Mouse (Mus musculus) neutrophil, adult 59 days (primary cell): ENCODE results near the gene Noxo1. TPM values are rescaled to one million over a fixed set of nuclear protein-coding genes. Genes with fewer than 3 reads are reported as not detected.

Experiments used
- total RNA-seq, 2 experiments: library from RNA; stranded (reverse); gene quantifications; 1 replicate in 1 of 2; 2 replicates in 1 of 2; pipeline ENCODE4 v1.2.4; 2023

Noxo1 gene
- 1 to 10 TPM; 1.2 to 1.5 TPM for total RNA-seq

DNA sequence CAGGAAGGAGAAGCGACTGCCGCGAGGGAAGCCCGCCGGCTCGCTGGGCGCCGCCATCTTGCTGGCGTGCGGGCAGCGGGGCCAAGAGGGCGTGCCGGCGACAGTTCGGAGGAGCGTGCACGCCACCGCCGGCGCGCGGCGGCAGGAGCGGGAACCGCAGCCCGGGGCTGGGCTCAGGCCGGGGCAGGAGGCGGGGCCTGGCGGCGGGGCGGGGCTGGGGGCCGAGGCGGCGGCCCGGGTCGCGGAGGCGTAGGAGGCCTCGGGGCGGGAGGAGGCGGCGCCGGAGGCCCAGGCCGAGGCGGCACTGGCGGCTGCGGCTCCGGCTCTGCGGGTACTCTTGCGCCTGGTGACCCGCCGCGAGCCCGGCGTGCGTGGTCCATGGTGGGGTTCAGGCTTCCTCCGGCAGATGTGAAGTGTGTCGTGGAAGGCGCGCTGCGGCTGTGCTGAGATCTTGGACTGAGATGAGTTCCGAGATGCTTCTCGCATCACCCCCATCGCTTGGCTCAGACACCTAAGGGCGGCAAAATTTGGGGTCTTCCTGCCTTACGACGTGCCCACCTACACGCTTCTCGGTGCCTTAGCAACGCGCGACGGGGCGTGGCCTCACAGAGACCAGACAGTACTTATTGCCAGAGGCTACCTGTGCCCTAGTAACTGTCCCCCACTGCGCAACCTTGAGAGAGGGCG, at the start of gene Noxo1, which contains the start of gene Gfer:
TSS of gene Noxo1 (plus strand) at position 224 of the 687 bp plus-strand sequence.
TSS of gene Gfer (minus strand) at position 146 of the 687 bp plus-strand sequence.

DNA sequence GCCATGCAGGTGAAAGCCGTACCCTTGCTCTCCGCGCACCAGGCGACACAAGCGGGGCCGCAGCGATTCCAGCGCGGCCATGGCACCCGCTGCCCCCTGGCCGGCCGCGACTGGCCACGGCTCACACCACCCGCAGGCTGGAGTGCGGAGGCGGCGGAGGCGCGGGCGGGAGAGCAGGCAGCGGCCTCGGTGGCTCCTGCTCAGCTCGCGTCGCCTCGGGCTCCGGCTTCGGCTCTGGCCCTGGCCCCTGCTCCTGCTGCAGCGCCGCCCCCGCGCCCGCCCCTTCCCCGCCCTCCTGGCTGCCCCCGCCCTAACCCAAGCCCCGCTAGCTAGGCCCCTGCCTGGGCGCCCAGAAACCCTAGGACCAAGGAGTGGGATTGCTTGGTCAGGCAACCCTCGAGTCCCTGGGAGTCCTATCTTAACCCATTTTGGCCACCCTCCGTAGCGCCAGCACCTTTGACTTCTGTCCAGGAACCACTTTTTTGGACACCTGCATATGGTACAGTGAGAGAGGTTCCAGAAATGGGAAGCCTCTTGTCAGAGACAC, 45.9 kb upstream of the Noxo1 start, which contains the start of gene Slc9a3r2:
TSS of gene Slc9a3r2 (minus strand) at position 258 of the 547 bp plus-strand sequence.

DNA sequence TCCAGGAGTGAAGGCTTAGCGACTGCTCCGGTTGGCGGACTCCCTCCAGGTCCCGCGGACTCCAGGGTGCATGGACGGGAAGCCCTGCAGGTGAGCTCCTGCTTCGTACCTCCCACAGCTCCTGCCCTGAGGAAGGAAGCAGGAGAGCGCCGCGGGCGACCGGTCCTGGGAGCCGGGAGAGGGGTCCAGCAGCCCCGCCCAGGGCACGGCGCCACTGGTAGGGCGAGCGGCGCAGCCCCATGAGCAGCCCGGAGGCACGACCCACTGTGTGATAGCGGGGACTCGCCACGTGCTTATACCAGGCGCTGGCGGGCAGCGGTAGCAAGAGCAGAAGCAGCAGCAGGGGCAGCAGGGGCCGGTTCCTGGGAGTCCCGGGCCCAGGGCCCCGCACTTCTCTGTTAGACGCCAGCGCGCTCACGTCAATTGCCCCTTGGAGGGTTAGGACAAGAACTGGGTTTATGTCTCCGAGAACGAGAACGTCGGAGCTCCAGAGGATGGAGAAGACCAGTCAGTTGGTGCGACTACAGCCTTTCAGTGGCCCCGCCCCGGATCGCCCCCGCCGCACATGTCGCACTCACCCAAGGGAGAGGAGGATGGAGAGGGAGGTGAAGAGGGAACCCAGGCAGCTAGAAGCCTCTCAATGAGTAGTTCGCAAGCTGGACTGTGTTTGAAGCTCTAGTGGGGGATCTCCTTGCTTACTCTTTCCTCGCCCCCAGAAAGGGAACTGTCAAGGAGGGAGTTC, 37.8 kb upstream of the Noxo1 start, which contains the start of gene Npw:
TSS of gene Npw (minus strand) at position 441 of the 742 bp plus-strand sequence.

DNA sequence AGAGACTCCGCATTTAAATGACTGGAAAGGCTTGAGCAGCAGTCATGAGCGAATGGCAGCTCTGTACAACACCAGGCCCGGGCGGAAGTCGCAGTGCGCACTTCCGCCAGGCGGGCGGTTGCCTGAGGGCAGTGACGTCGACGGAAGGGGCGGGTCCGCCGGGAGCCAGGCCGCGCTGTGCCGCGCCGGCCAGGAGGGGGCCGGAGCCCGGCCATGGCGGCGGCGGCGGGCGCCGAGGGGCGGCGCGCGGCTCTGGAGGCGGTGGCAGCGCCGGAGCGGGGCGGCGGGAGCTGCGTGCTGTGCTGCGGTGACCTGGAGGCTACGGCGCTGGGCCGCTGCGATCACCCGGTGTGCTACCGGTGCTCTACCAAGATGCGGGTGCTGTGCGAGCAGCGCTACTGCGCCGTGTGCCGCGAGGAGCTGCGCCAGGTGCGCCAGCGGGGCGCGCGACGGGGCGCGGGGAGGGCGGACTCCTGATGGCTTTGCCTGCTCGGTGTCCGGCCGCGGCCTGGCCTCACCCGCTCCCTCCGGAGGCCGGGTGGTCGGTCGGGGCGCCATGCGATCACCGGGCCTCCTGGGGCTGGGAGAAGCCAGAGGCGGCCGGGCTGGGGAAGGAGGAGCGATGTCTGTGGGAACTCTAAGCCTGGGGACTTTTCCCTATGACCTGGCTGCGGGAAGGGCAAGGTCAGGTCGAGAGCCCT, 26.3 kb upstream of the Noxo1 start, which contains the start of gene Zfp598:
TSS of gene Zfp598 (plus strand) at position 143 of the 701 bp plus-strand sequence.

DNA sequence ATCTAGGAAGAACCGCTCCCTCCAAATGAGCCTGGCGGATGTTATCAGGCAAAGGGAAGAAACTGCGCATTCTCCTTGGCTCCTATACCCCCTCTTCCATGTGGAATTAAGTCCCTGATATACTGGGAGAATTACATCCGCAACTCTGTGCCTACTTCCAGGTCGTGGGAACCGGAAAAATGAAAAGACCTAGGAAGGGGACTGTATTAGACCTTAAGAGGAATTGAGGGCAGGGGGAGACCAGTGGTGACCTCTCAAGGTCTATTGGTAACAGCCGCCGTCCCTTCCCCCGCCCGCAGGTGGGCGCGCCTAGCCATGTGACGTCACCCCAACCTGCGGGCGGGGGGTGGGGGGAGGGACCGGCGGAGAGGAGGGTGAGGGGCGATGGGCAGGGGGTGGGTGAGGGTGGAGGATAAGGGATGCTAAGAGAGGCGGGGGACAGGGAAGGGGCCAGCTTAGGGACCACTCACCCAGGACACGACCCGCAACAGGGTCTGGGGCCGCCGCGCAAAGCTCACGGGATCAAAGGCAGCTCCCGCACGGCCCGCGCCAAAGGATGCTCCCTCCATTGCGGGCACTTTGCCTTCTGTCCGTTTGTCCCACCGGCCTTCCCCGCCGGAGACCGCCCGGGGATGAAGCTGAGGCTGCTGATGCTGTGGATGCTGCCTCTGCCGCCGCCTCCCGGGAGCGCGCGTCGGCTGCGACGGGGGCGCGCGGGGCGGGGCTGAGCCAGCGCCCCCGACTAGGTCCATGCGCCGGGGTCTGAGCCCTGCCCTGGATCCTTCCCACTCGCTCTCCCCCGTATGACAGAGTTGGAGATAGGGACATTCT, 6.6 kb upstream of the Noxo1 start, which contains the start of gene Syngr3:
TSS of gene Syngr3 (minus strand) at position 705 of the 831 bp plus-strand sequence.

DNA sequence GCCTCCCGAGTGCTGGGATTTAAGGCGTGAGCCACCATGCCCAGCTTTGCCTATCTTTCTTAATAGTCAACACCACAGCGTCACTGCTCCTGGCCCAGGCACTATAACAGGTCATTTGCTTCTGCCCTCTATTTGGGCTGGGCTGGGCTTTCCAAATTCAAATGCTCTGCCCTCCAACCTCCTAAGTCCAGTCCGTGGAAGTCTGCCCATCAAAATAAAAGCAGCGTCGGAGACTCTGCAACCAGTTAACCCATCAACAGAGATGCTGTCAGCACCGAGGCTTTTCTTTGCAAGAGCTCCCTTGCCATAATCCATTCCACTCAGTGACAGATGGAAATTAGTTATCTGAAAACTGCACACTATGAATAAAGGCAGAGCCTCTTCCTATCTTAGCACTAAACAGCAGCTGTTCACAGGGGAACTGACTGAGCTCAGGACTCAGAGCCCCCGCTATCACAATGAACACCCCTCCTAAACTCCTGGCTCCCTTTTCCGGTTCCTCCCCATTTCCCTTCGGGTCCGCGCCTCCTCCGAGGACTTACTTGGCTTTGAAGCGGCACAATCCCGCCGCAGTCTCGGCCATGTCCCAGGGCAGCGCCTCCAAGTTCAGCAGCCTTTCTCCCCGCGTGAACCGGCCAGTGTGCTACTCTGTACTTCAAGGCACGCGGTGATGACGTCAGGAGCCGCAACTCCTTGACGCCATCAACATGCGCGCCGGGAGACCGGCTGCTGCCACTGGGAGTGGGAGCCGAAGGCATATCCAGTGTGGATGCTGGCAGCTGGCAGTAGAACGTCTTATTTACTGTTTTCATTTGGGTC, 11.2 kb downstream of the Noxo1 start, which contains the start of gene Tbl3:
TSS of gene Tbl3 (minus strand) at position 679 of the 819 bp plus-strand sequence.

DNA sequence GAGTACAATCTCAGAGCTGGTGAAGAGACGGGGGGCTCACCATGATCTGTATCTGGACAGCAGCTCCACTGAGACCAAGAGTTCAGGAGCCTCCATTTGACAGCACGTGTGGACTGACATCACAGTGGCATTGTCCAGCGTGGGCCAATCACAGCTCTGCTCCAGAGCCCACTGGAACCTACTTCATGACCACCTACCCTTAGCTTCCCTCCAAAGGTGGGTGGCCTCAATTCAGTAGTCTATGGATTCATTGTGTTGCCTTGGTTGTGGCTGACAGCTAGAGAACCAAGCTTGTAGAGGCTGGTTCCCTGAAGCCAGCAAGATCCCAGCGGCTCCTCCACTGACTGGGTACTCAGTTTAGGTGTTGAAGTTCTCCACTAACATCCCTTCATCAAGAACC, 21.9 kb downstream of the Noxo1 start, which contains the start of the genes Rnf151 and Rps2:
TSS of gene Rnf151 (minus strand) at position 121 of the 400 bp plus-strand sequence.
TSS of gene Rps2 (plus strand) at position 174 of the 400 bp plus-strand sequence.

DNA sequence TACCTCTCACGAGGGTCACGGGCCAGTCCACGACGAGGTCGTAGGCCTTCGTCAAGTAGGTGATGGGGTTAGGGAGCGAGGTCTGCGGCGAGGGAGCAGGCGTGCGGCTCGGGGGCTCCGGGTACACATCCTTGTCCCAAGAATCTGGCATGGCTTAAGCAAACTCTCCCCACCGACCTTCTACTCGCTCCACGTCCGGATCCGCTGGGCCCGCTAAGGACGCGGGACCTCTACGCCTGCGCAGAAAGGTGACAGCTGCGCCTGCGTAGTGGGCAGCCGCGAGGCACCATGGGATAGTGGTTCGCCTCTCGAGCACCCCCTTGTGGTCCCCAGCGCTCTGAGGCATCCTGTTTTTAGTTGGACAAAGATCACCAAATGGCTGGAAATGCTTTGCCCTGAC, 28.1 kb downstream of the Noxo1 start, which contains the start of gene Ndufb10:
TSS of gene Ndufb10 (minus strand) at position 295 of the 400 bp plus-strand sequence.

DNA sequence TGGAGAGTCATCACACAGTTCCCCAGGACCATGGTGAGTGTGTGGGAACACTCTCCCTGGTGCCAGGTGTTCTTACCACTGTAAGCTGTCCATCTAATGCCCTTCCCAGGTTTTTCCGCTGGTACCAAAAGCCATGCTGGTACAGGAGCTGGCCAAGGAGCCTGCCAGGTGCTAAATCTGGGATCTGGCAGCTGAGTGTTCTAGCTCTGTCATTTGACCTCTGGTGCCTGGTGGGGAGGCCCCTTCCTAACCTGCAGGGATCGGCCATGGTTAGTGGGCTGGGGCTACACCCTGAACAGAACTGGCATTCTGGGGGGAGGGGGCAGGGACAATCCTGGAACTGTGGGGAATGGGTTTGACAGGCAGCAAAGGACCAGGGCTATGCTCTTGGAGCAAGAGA, 31.6 kb downstream of the Noxo1 start, which contains the start of gene Rpl3l:
TSS of gene Rpl3l (plus strand) at position 203 of the 400 bp plus-strand sequence.

DNA sequence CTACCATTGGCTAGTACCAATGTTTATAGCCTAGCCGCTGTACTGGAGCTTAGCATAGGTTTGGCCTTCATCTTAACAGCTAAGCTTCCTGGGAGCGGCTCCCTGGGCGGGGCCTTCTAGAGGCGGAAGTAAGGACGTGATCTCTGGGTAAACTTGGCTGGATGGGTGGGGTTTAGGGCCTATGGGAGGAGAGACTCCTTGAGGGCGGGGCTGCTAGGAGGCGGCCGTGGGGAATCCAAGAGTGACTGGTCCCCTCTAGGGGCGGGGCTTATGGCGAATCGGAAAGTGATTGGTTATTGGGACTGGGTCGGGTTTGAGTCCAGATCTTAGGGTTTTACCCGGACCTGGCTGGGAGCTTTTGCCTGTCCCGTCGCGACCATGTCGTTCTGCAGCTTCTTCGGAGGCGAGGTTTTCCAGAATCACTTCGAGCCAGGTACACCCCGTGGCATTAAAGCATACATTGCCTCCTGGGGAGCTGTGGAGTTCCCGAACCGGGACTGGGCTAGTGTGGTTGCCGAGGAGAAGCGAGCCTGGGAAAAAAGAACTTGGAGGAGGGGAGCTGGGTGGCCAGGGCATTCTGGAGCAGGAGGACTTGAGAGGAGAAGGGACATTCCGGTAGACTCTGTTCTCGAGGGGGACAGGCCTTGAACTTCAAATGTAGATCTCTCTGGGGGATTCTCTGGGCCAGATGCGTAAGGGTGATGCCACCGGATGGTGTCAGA, 40.5 kb downstream of the Noxo1 start, which contains the start of gene Msrb1:
TSS of gene Msrb1 (plus strand) at position 313 of the 722 bp plus-strand sequence.

Other genes starting within 250 kb of the Noxo1 start
- gene E4f1, start 225.9 kb upstream of the Noxo1 start, total RNA-seq: 10 to 100 TPM; 31.8 to 42.2 TPM
- 10 to 100 TPM; 24.7 to 26.6 TPM for gene Pgp, start 225.8 kb upstream of the Noxo1 start, total RNA-seq
- gene Bricd5, start 222.3 kb upstream of the Noxo1 start, total RNA-seq: not detected
- gene Mlst8, start 217.2 kb upstream of the Noxo1 start, total RNA-seq: 10 to 100 TPM; 42.8 to 46.1 TPM
- not detected for gene Caskin1, start 207.6 kb upstream of the Noxo1 start, total RNA-seq
- 100 to 1,000 TPM; 132 to 134 TPM for gene Traf7, start 168.3 kb upstream of the Noxo1 start, total RNA-seq
- 1 to 10 TPM in 1 of 2 experiments, under 1 TPM in 1; 0.95 to 1.1 TPM for gene Rab26, start 162.0 kb upstream of the Noxo1 start, total RNA-seq
- 10 to 100 TPM; 16.1 to 22.7 TPM for gene Pkd1, start 146.4 kb upstream of the Noxo1 start, total RNA-seq
- 10 to 100 TPM; 54.4 to 55.6 TPM for gene Tsc2, start 63.6 kb upstream of the Noxo1 start, total RNA-seq
- gene Nthl1, start 63.6 kb upstream of the Noxo1 start, total RNA-seq: 1 to 10 TPM; 1.3 to 2.5 TPM
- gene Slc9a3r2, start 45.9 kb upstream of the Noxo1 start, total RNA-seq: 1 to 10 TPM; 2.1 to 3.1 TPM
- gene Npw, start 37.8 kb upstream of the Noxo1 start, total RNA-seq: not detected
- 10 to 100 TPM; 27.1 to 28.0 TPM for gene Zfp598, start 26.5 kb upstream of the Noxo1 start, total RNA-seq
- gene Syngr3, start 6.3 kb upstream of the Noxo1 start, total RNA-seq: not detected
- 1 to 10 TPM; 7.6 to 9.4 TPM for gene Gfer, start 78 bp upstream of the Noxo1 start, total RNA-seq
- 10 to 100 TPM; 16.4 to 16.5 TPM for gene Tbl3, start 11.4 kb downstream of the Noxo1 start, total RNA-seq
- gene Rnf151, start 21.8 kb downstream of the Noxo1 start, total RNA-seq: not detected
- gene Rps2, start 21.9 kb downstream of the Noxo1 start, total RNA-seq: 100 to 1,000 TPM; 535 to 536 TPM
- 10 to 100 TPM; 65.0 to 72.7 TPM for gene Ndufb10, start 28.2 kb downstream of the Noxo1 start, total RNA-seq
- 1 to 10 TPM; 1.9 to 2.1 TPM for gene Rpl3l, start 31.6 kb downstream of the Noxo1 start, total RNA-seq
- 1,000 to 10,000 TPM; 1,180 to 1,230 TPM for gene Msrb1, start 40.4 kb downstream of the Noxo1 start, total RNA-seq
- not detected for gene Hs3st6, start 56.8 kb downstream of the Noxo1 start, total RNA-seq
- gene Meiob, start 108.1 kb downstream of the Noxo1 start, total RNA-seq: not detected
- 10 to 100 TPM; 46.5 to 47.8 TPM for gene Hagh, start 143.9 kb downstream of the Noxo1 start, total RNA-seq
- 1 to 10 TPM; 3.7 to 4.0 TPM for gene Fahd1, start 154.1 kb downstream of the Noxo1 start, total RNA-seq
- under 1 TPM; 0.18 to 0.75 TPM for gene Igfals, start 169.8 kb downstream of the Noxo1 start, total RNA-seq
- gene Nubp2, start 190.1 kb downstream of the Noxo1 start, total RNA-seq: 10 to 100 TPM; 39.3 to 50.6 TPM
- 10 to 100 TPM; 24.0 to 27.7 TPM for gene Spsb3, start 190.4 kb downstream of the Noxo1 start, total RNA-seq
- gene Eme2, start 198.9 kb downstream of the Noxo1 start, total RNA-seq: 10 to 100 TPM; 12.1 to 16.3 TPM
- 10 to 100 TPM; 19.0 to 21.1 TPM for gene Mrps34, start 198.9 kb downstream of the Noxo1 start, total RNA-seq
- gene Nme3, start 200.3 kb downstream of the Noxo1 start, total RNA-seq: 10 to 100 TPM; 19.8 to 20.9 TPM
- 10 to 100 TPM; 64.6 to 76.0 TPM for gene Mapk8ip3, start 240.7 kb downstream of the Noxo1 start, total RNA-seq